Mouse (Mus musculus): ENCODE measurements around the gene Gpatch3.

DNA sequence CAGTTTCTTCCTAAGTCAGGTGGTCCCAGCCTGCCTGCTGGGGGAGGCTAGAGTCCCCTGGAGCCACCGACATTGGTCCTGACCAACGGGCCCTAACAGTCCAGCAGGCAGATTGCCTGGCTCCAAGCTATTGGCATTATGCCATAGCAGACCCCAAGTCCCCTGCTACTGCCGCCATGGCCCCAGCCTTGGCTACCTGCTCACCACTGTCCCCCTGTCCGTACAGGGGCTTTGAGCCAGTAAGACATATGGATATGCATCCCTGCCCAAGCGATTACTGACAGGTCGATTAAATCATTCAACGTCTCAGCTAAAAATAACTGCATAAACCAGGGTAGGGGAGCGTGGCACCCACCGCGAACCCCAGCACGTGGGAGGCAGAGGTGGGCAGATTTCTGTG, 43.4 kb downstream of the Gpatch3 start:
- TF ChIP-seq CTCF (IDR thresholded peaks at IDR 0.05; ENCODE audit: borderline replicate concordance, control insufficient read depth, extremely low read depth, insufficient read depth, low read length, poor library complexity) (no peak), POLR2A (IDR thresholded peaks at IDR 0.05; ENCODE audit: control insufficient read depth, extremely low read depth, insufficient read depth, low read length, poor library complexity) (no peak)
